In the genomic region with DNA sequence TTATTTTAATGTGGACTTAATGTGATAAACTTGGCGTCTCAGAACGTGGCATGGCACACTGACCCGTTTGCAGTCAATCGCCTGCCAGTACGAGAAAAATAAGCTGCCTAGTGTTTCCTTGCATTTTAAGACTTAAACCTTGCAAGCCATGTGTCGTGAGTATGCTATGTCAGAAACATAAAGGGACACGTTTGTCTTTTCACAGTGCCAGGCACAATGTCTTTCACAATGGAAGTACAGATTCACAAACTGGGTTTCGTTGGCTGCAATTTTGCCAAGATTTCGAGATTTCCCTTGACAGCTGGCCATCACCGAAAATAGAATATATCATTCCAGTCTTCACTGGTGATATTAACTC, we compare ENCODE assay signal across 8 mouse cellular contexts. TPM values are rescaled to one million over a fixed set of nuclear protein-coding genes. Genes with fewer than 3 reads are reported as not detected.
DNase-seq lines count a peak whose midpoint lies in the region; ATAC-seq and TF ChIP-seq lines count a peak whose summit lies in the region.

No protein-coding gene starts in this region.

- peak overlapping the region; percentile 72 for H3K4me2 ChIP-seq in kidney, embryonic 16.5 days (replicated peaks; ENCODE audit: low read depth, low read length)
- peak overlapping the region; percentile 72 for H3K4me2 ChIP-seq in hindbrain, embryonic 13.5 days
- peak overlapping the region; percentile 65 for H3K4me2 ChIP-seq in midbrain, embryonic 14.5 days (ENCODE audit: low read length)

- WGBS in kidney, embryonic 16.5 days = 20% methylated on average over 10 of the region's 10 CpGs
- WGBS in hindbrain, embryonic 13.5 days = 21% methylated on average over 10 of the region's 10 CpGs
- 19% methylated on average over 10 of the region's 10 CpGs for WGBS in midbrain, embryonic 14.5 days

- H3K27ac ChIP-seq in kidney, embryonic 16.5 days (ENCODE audit: low read length) = peak overlapping the region; percentile 94
- H3K27ac ChIP-seq in bone marrow macrophage, adult 2 months (ENCODE audit: insufficient read depth, low read depth, low read length) = peak overlapping the region; percentile 65
- H3K27ac ChIP-seq in hindbrain, embryonic 13.5 days = peak overlapping the region; percentile 92
- peak overlapping the region; percentile 92 for H3K27ac ChIP-seq in midbrain, embryonic 14.5 days (replicated peaks; ENCODE audit: low read depth, low read length)

- no peak for DNase-seq in kidney, postnatal 25 days
- no peak for DNase-seq in midbrain, embryonic 14.5 days
- no peak for DNase-seq in urinary bladder, postnatal 36 days (ENCODE audit: low spot score in 2 of 2)
- no peak for DNase-seq in yolk sac, embryonic 10.5 days (ENCODE audit: low spot score)
- no peak for DNase-seq in gastrocnemius, postnatal 10 days

- no peak for ATAC-seq in kidney, embryonic 16.5 days (ENCODE audit: low FRiP score, low TSS enrichment)
- ATAC-seq in hindbrain, embryonic 13.5 days (ENCODE audit: low FRiP score) = no peak
- ATAC-seq in midbrain, embryonic 14.5 days (ENCODE audit: low FRiP score, low TSS enrichment) = no peak

- H3K9me3 ChIP-seq in kidney, embryonic 16.5 days (ENCODE audit: low read length) = no peaks in the 10 kb centered on the region
- H3K9me3 ChIP-seq in hindbrain, embryonic 13.5 days = no peaks in the 10 kb centered on the region
- H3K9me3 ChIP-seq in midbrain, embryonic 14.5 days (ENCODE audit: control insufficient read depth, low read length) = no peaks in the 10 kb centered on the region

- peak overlapping the region; percentile 95 for H3K9ac ChIP-seq in kidney, embryonic 16.5 days (replicated peaks; ENCODE audit: low read length)
- H3K9ac ChIP-seq in hindbrain, embryonic 13.5 days = peak overlapping the region; percentile 98
- H3K9ac ChIP-seq in midbrain, embryonic 14.5 days (replicated peaks; ENCODE audit: low read length) = peak overlapping the region; percentile 90

- peak overlapping the region; percentile 87 for H3K4me3 ChIP-seq in kidney, embryonic 16.5 days (ENCODE audit: low read length)
- peak overlapping the region; percentile 87 for H3K4me3 ChIP-seq in bone marrow macrophage, adult 2 months (ENCODE audit: insufficient read depth, low read length)
- H3K4me3 ChIP-seq in hindbrain, embryonic 13.5 days = peak overlapping the region; percentile 88
- peak overlapping the region; percentile 94 for H3K4me3 ChIP-seq in midbrain, embryonic 14.5 days (replicated peaks; ENCODE audit: low read depth, low read length)

- peaks cover 21% of the 10 kb centered on the region for H3K4me1 ChIP-seq in kidney, embryonic 16.5 days (ENCODE audit: insufficient read depth, low read length)
- peaks cover 23% of the 10 kb centered on the region for H3K4me1 ChIP-seq in bone marrow macrophage, adult 2 months (ENCODE audit: control insufficient read depth, insufficient read depth, low read length)
- H3K4me1 ChIP-seq in hindbrain, embryonic 13.5 days (replicated peaks) = peaks cover 36% of the 10 kb centered on the region
- peaks cover 17% of the 10 kb centered on the region for H3K4me1 ChIP-seq in midbrain, embryonic 14.5 days (ENCODE audit: control insufficient read depth, insufficient read depth, low read length)

- no peak for TF ChIP-seq POLR2A in bone marrow macrophage, adult 2 months (IDR thresholded peaks at IDR 0.05; ENCODE audit: borderline replicate concordance, low read depth, low read length)

- H3K27me3 ChIP-seq in kidney, embryonic 16.5 days (ENCODE audit: insufficient read depth, low read length) = no peaks in the 10 kb centered on the region
- H3K27me3 ChIP-seq in hindbrain, embryonic 13.5 days = no peaks in the 10 kb centered on the region
- H3K27me3 ChIP-seq in midbrain, embryonic 14.5 days (ENCODE audit: control insufficient read depth, insufficient read depth, low read length) = no peaks in the 10 kb centered on the region

- H3K36me3 ChIP-seq in kidney, embryonic 16.5 days (ENCODE audit: insufficient read depth, low read length) = no peaks in the 10 kb centered on the region
- no peaks in the 10 kb centered on the region for H3K36me3 ChIP-seq in hindbrain, embryonic 13.5 days
- H3K36me3 ChIP-seq in midbrain, embryonic 14.5 days (ENCODE audit: control insufficient read depth, insufficient read depth, low read length) = no peaks in the 10 kb centered on the region

- TF ChIP-seq CTCF in bone marrow macrophage, adult 2 months (IDR thresholded peaks at IDR 0.05; ENCODE audit: low read depth, low read length) = no peak

RNA-seq across cellular contexts. Expression of a gene that starts 0.7 kb away (rescaled TPM):
- polyA plus RNA-seq in kidney, embryonic 16.5 days (2015; fragmentation: Nextera tagmentation; extraction: Ambion mirVana) = 85.6 TPM in 2 replicates
- 82.6 and 105 TPM in 2 replicates for polyA plus RNA-seq in bone marrow macrophage, adult 2 months (2012; ENCODE audit: insufficient read depth, insufficient read length, missing spikeins)
- polyA plus RNA-seq in hindbrain, embryonic 13.5 days (2015; fragmentation: Nextera tagmentation; extraction: Ambion mirVana) = 108 and 111 TPM in 2 replicates
- polyA plus RNA-seq in midbrain, embryonic 14.5 days (2014; fragmentation: Nextera tagmentation; extraction: Ambion mirVana) = 117 and 122 TPM in 2 replicates
- 100 to 1,000 TPM; 115 to 118 TPM for total RNA-seq in gastrocnemius, postnatal 10 days (2021)

RNA-seq across cellular contexts. Expression of a gene that starts 5.3 kb away (rescaled TPM):
- 167 and 186 TPM in 2 replicates for polyA plus RNA-seq in kidney, embryonic 16.5 days (2015; fragmentation: Nextera tagmentation; extraction: Ambion mirVana)
- 16.9 and 25.5 TPM in 2 replicates for polyA plus RNA-seq in bone marrow macrophage, adult 2 months (2012; ENCODE audit: insufficient read depth, insufficient read length, missing spikeins)
- polyA plus RNA-seq in hindbrain, embryonic 13.5 days (2015; fragmentation: Nextera tagmentation; extraction: Ambion mirVana) = 106 and 114 TPM in 2 replicates
- 112 and 114 TPM in 2 replicates for polyA plus RNA-seq in midbrain, embryonic 14.5 days (2014; fragmentation: Nextera tagmentation; extraction: Ambion mirVana)
- 10 to 100 TPM; 11.4 to 12.4 TPM for total RNA-seq in gastrocnemius, postnatal 10 days (2021)

RNA-seq across cellular contexts. Expression of a gene that starts 31.4 kb away (rescaled TPM):
- polyA plus RNA-seq in kidney, embryonic 16.5 days (2015; fragmentation: Nextera tagmentation; extraction: Ambion mirVana) = 8.2 and 10.0 TPM in 2 replicates
- 0.12 TPM in 2 replicates for polyA plus RNA-seq in bone marrow macrophage, adult 2 months (2012; ENCODE audit: insufficient read depth, insufficient read length, missing spikeins)
- polyA plus RNA-seq in hindbrain, embryonic 13.5 days (2015; fragmentation: Nextera tagmentation; extraction: Ambion mirVana) = 18.9 and 20.2 TPM in 2 replicates
- 27.6 and 32.6 TPM in 2 replicates for polyA plus RNA-seq in midbrain, embryonic 14.5 days (2014; fragmentation: Nextera tagmentation; extraction: Ambion mirVana)
- total RNA-seq in gastrocnemius, postnatal 10 days (2021) = under 1 TPM; 0.32 to 0.49 TPM

RNA-seq across cellular contexts. Expression of a gene that starts 48.2 kb away (rescaled TPM):
- 2.4 and 3.1 TPM in 2 replicates for polyA plus RNA-seq in kidney, embryonic 16.5 days (2015; fragmentation: Nextera tagmentation; extraction: Ambion mirVana)
- 0.41 TPM in 1 of 2 replicates, not detected in the other for polyA plus RNA-seq in bone marrow macrophage, adult 2 months (2012; ENCODE audit: insufficient read depth, insufficient read length, missing spikeins)
- 1.3 and 2.0 TPM in 2 replicates for polyA plus RNA-seq in hindbrain, embryonic 13.5 days (2015; fragmentation: Nextera tagmentation; extraction: Ambion mirVana)
- polyA plus RNA-seq in midbrain, embryonic 14.5 days (2014; fragmentation: Nextera tagmentation; extraction: Ambion mirVana) = 1.3 and 2.8 TPM in 2 replicates
- 10 to 100 TPM; 38.8 to 45.1 TPM for total RNA-seq in gastrocnemius, postnatal 10 days (2021)
